Mouse (Mus musculus) stomach, embryonic 14.5 days (tissue): ENCODE data around the gene Smarcc1. TPM values are rescaled to one million over a fixed set of nuclear protein-coding genes. Genes with fewer than 3 reads are reported as not detected.

Experiments
- ATAC-seq: fragments of 200-750 bp; cut with Nextera tagmentation; 2 replicates; pipeline ENCODE4 v1.8.0; 2017; ENCODE audit warnings: low read depth, moderate TSS enrichment; ENCODE audit not compliant: insufficient number of reproducible peaks, insufficient read depth, low FRiP score
- H3K27ac ChIP-seq: fragments of 300-500 bp; sonication (generic); 2 replicates; pipeline ENCODE4 v1.5.1; 2014; ENCODE audit warnings: mild to moderate bottlenecking, low read length, moderate library complexity, mixed read lengths
- H3K27me3 ChIP-seq: fragments of 300-500 bp; sonication (generic); 2 replicates; pipeline ENCODE4 v1.6.1; 2014; ENCODE audit warnings: low read length, control low read depth, mixed read lengths; ENCODE audit not compliant: control insufficient read depth, insufficient read depth
- H3K36me3 ChIP-seq: fragments of 300-500 bp; sonication (generic); 2 replicates; pipeline ENCODE4 v1.6.1; 2014; ENCODE audit warnings: mild to moderate bottlenecking, control low read depth, low read length, moderate library complexity, mixed read lengths; ENCODE audit not compliant: control insufficient read depth, insufficient read depth
- H3K4me1 ChIP-seq: fragments of 300-500 bp; sonication (generic); 2 replicates; pipeline ENCODE4 v1.6.1; 2014; ENCODE audit warnings: low read length, control low read depth, mixed read lengths; ENCODE audit not compliant: control insufficient read depth, insufficient read depth
- H3K4me2 ChIP-seq: fragments of 300-500 bp; sonication (generic); replicated peaks from 2 replicates; pipeline ENCODE4 v1.6.1; 2014; ENCODE audit warnings: low read depth, low read length, control low read depth
- H3K4me3 ChIP-seq: fragments of 300-500 bp; sonication (generic); 2 replicates; pipeline ENCODE4 v1.5.1; 2014; ENCODE audit warnings: low read depth, low read length, control low read depth
- H3K9ac ChIP-seq: fragments of 300-500 bp; sonication (generic); replicated peaks from 2 replicates; pipeline ENCODE4 v1.6.1; 2014; ENCODE audit warnings: low read depth, mild to moderate bottlenecking, control low read depth, low read length, moderate library complexity, mixed read lengths
- H3K9me3 ChIP-seq: fragments of 300-500 bp; sonication (generic); 2 replicates; pipeline ENCODE4 v1.6.1; 2016; ENCODE audit warnings: low read depth, low read length, control low read depth; ENCODE audit not compliant: control insufficient read depth
- WGBS: fragments of 180-500 bp; shearing (Covaris S2); extraction: QIAGEN DNeasy Blood & Tissue Kit; methylation state at CpG from one replicate; pipeline ENCODE4 v1.1.7; 2014; 5-methylcytosine and 5-hydroxymethylcytosine counted together
- polyA plus RNA-seq: library from polyadenylated mRNA; unstranded; fragments of >200 nt; fragmentation: Nextera tagmentation; extraction: Ambion mirVana; gene quantifications from 2 replicates; pipeline ENCODE4 v1.2.1, GENCODE M21; 2014

Gene Smarcc1
- polyA plus RNA-seq, 1 experiment from 2014 or later, result 143 TPM

GRCm38 (mm10) chr9:110229566-110230248 lies 112.2 kb downstream of the Smarcc1 start:
- no peak overlapping the region for H3K27ac ChIP-seq
- H3K4me3 ChIP-seq, result no peak overlapping the region
- no peak for ATAC-seq
- no peak overlapping the region for H3K4me2 ChIP-seq
- no peaks in the 10 kb centered on the region for H3K4me1 ChIP-seq
- H3K9me3 ChIP-seq, result no peaks in the 10 kb centered on the region
- H3K27me3 ChIP-seq, result no peaks in the 10 kb centered on the region
- H3K9ac ChIP-seq, result no peak overlapping the region
- H3K36me3 ChIP-seq, result peaks cover 55% of the 10 kb centered on the region
- 82% methylated on average over 10 of the region's 10 CpGs for WGBS

DNA sequence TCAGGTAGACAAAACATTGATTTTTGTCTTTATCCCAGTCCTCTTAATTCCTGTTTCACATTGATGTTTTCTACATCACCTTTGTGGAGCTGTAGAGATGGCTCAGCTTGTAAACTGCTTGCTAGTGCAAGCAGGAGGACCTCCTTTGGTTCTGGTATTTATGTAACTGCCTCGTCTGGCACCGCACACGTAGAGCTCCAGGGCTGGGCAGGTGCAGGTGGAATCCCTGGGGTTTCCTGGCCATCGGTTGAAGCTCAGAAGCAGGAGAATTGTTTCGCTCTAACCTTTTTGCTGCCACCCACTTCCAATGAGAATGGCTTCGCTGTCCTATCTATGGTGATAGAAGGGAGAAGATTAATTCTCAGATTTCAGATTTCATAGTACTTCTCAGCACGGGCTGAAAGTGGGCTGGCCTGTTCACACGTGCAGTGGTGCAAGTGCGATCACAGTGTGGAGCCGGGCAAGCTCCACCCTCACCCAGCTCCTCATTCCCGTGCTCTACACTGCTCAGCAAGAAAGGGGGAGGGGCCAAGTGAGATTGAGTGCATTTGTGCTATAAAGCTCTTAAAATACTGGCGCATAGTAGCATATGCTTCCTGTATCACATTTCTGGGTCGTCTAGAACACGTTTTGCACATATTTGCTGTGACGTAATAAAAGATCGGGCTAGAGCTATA lies 113.0 kb downstream of the Smarcc1 start:
- H3K4me3 ChIP-seq, result no peak overlapping the region
- H3K27me3 ChIP-seq, result no peaks in the 10 kb centered on the region
- ATAC-seq, result no peak
- H3K4me1 ChIP-seq, result no peaks in the 10 kb centered on the region
- H3K9ac ChIP-seq, result no peak overlapping the region
- no peaks in the 10 kb centered on the region for H3K9me3 ChIP-seq
- peaks cover 61% of the 10 kb centered on the region for H3K36me3 ChIP-seq
- no peak overlapping the region for H3K4me2 ChIP-seq
- no peak overlapping the region for H3K27ac ChIP-seq
- 87% methylated on average over 16 of the region's 16 CpGs for WGBS

DNA sequence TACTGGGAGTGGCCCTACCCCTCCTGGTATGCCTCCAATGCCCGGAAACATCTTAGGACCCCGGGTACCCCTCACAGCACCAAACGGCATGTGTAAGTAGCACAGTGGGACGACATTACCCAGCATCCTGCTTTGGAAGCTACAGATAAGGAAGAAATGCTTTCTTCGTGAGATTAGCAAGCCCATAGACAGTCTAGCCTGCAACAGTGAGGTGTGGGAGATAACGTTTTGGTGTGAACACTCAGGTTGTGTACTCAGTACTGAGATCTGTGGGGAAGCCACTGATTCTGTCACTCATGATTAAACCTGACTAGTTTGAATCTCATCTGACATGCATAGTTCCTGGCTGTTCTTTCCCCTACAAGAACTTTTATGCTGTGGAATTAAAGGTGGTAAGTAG lies 117.5 kb downstream of the Smarcc1 start:
- no peak overlapping the region for H3K4me2 ChIP-seq
- H3K9me3 ChIP-seq, result no peaks in the 10 kb centered on the region
- no peak overlapping the region for H3K27ac ChIP-seq
- H3K4me1 ChIP-seq, result no peaks in the 10 kb centered on the region
- peaks cover 64% of the 10 kb centered on the region for H3K36me3 ChIP-seq
- H3K27me3 ChIP-seq, result no peaks in the 10 kb centered on the region
- ATAC-seq, result no peak
- H3K9ac ChIP-seq, result no peak overlapping the region
- H3K4me3 ChIP-seq, result no peak overlapping the region
- 92% methylated on average over 6 of the region's 6 CpGs for WGBS

DNA sequence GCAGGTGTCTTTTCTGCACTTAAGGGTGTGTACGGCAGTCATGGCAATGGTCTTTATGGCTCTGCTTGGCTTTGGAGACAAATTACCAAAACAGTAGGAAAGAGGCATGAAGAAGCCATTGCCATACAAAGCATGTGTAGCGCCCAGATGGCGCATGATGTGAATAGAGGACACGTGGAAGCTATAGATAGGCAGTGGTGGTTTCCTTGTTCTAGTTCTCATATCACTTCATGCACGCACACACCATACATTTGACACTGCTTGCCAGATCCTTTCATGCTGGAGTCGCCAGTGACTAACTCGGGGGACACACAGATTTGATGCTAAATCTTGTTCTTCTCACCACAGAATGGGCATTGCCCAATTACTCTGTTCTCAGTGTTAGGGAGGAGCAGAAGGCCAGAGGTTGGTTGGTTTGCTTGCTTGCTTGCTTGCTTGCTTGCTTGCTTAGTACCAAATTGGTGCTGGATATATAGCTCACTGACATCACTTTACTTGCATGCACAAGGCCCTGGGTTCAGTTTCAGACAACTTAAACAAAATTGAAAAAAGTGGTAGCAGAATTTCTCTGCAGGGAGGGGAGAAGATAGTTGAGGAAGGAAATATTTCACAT lies 125.8 kb downstream of the Smarcc1 start, which contains the start of gene Cspg5:
Cspg5 (plus strand) TSS at position 563 of the 613 bp plus-strand sequence.
- H3K4me2 ChIP-seq, result peak within 1 kb of the TSS; percentile 95
- H3K36me3 ChIP-seq, result peaks cover 10% of the 10 kb centered on the region
- no peak within 1 kb of the TSS for H3K9ac ChIP-seq
- ATAC-seq, result no peak
- 0 out of 2 replicates have a peak, but pooled peaks cover 3% of the 10 kb centered on the region for H3K27me3 ChIP-seq
- WGBS, result 83% methylated on average over 7 of the region's 7 CpGs
- H3K4me3 ChIP-seq, result peak within 1 kb of the TSS; percentile 51
- no peaks in the 10 kb centered on the region for H3K9me3 ChIP-seq
- peaks cover 5% of the 10 kb centered on the region; the same call in 1 of the 2 replicates for H3K4me1 ChIP-seq
- H3K27ac ChIP-seq, result no peak within 1 kb of the TSS

DNA sequence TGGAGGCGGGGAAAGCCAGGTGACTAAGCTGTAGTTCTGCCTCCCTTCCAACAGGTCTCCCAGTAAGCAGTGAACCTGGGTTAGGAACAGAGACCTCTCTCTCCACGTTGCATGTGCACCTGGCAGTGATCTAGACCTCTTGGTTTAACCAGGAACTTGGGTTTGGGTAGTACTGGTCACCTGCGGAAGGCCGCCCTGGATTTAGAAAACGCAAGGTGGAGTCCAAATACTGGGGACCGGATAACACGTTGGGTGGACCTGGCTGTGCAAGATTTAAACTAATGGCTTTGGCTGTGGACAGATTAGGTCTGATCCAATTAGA lies 127.0 kb downstream of the Smarcc1 start:
- Histone ChIP-seq H3K4me2 (peak overlapping the region; percentile 95), H3K36me3 (peaks cover 7% of the 10 kb centered on the region), H3K27me3 (0 out of 2 replicates have a peak, but pooled peaks cover 3% of the 10 kb centered on the region), H3K4me1 (peaks cover 9% of the 10 kb centered on the region; the same call in 1 of the 2 replicates), H3K9me3 (no peaks in the 10 kb centered on the region), H3K27ac (no peak overlapping the region), H3K9ac (no peak overlapping the region), H3K4me3 (peak overlapping the region; percentile 51)
- WGBS, result 21% methylated on average over 7 of the region's 7 CpGs
- ATAC-seq, result 0 out of 2 replicates have a peak, but pooled peaks have one; percentile 11

DNA sequence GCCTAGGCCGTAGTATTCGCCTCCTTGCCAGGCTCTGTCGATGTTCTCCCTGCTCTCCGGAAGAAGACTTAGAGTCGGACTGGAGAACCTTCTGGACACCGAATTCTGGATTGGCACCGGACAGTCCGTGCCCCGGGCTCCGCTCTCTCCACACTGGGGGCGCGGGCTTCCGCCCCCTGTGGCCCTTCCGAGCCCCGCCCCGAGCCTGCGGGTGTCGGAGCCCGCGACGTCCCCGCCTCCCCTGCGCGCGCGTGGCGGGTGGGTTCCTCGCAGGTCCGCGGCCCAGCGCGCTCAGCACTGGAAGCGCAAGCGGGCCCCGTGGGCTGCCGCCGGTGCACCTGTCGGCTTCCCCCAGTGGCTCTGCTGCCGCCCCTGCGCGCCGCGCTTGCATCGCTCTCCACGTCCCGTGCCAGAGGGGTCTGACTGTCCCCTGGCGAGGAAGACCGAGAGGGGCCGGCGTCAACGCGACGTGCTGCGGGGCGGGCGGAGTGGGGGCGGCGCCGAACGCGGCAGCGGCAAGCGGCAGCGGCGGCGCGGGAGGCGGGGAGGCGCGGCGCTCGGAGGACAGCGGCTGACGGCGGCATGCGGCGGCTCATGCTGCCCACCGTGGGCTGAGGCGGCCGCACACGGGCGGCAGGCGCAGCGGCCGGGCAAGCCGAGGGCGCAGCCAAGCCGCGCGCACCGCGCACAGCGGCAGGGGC lies 127.5 kb downstream of the Smarcc1 start:
- Histone ChIP-seq H3K9me3 (no peaks in the 10 kb centered on the region), H3K27ac (no peak overlapping the region), H3K9ac (peak overlapping the region; percentile 33; the same call in 1 of the 2 replicates), H3K4me3 (peak overlapping the region; percentile 51), H3K36me3 (peaks cover 6% of the 10 kb centered on the region; the same call in 1 of the 2 replicates), H3K27me3 (0 out of 2 replicates have a peak, but pooled peaks cover 3% of the 10 kb centered on the region), H3K4me1 (peaks cover 14% of the 10 kb centered on the region; the same call in 1 of the 2 replicates), H3K4me2 (peak overlapping the region; percentile 95)
- ATAC-seq, result peak; percentile 29
- 2% methylated on average over 79 of the region's 93 CpGs for WGBS

DNA sequence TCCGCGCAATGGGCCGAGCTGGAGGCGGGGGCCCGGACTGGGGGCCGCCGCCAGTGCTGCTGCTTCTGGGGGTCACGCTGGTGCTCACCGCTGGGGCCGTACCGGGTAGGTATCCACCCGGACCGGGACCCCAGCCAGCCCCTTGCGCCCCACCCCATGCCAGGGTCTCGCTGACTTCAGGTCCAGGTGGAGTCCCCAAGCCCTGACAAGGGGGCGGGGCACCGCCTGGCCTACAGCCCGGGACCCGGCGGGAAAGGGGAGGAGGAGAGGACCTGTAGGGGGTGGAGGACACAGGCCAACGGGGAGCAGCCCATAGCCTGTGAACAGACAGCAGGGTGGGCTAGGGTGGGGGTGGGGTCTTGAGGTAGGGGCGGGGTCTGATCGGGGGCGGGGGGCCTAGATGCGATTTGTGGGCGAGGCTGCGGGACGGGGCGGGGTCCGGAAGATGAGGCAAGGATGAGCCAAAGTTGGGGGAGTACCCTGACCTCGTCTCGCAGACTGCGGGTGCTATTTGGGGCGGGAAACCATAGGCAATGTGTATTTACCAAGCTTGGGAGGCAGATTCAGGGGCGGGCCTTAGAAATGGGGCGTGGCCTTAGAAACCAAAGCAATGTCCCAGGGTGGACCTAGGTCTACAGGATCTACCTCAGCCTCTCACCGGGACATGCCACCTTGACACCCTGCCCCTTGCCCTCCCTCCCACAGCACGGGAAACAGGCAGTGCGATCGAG lies 128.2 kb downstream of the Smarcc1 start:
- no peak overlapping the region for H3K27ac ChIP-seq
- H3K9ac ChIP-seq, result peak overlapping the region; percentile 33; the same call in 1 of the 2 replicates
- no peaks in the 10 kb centered on the region for H3K9me3 ChIP-seq
- ATAC-seq, result peak; percentile 76
- H3K27me3 ChIP-seq, result 0 out of 2 replicates have a peak, but pooled peaks cover 3% of the 10 kb centered on the region
- WGBS, result 2% methylated on average over 38 of the region's 40 CpGs
- peak overlapping the region; percentile 51 for H3K4me3 ChIP-seq
- H3K4me1 ChIP-seq, result peaks cover 15% of the 10 kb centered on the region; the same call in 1 of the 2 replicates
- no peaks in the 10 kb centered on the region for H3K36me3 ChIP-seq
- peak overlapping the region; percentile 95 for H3K4me2 ChIP-seq
